Mouse (Mus musculus): ENCODE results near the gene Chd4. TPM values are rescaled to one million over a fixed set of nuclear protein-coding genes. Genes with fewer than 3 reads are reported as not detected.

The Chd4 gene
- polyA plus RNA-seq, 1 experiment from 2014 or later: 62.6 TPM

- Histone ChIP-seq H3K9ac (no peak overlapping the region), H3K4me2 (replicated peaks) (no peak overlapping the region), H3K27ac (no peak overlapping the region), H3K4me1 (replicated peaks) (no peaks in the 10 kb centered on the region; the same call in 1 of the 2 replicates), H3K27me3 (replicated peaks) (no peaks in the 10 kb centered on the region), H3K4me3 (replicated peaks) (no peak overlapping the region), H3K9me3 (no peaks in the 10 kb centered on the region), H3K36me3 (peaks cover 34% of the 10 kb centered on the region)
- ATAC-seq: no peak
- 89% methylated on average over 20 of the region's 20 CpGs for WGBS
These were observed 34.1 kb downstream of the Chd4 start for GRCm38 (mm10) chr6:125129710-125130402.

DNA sequence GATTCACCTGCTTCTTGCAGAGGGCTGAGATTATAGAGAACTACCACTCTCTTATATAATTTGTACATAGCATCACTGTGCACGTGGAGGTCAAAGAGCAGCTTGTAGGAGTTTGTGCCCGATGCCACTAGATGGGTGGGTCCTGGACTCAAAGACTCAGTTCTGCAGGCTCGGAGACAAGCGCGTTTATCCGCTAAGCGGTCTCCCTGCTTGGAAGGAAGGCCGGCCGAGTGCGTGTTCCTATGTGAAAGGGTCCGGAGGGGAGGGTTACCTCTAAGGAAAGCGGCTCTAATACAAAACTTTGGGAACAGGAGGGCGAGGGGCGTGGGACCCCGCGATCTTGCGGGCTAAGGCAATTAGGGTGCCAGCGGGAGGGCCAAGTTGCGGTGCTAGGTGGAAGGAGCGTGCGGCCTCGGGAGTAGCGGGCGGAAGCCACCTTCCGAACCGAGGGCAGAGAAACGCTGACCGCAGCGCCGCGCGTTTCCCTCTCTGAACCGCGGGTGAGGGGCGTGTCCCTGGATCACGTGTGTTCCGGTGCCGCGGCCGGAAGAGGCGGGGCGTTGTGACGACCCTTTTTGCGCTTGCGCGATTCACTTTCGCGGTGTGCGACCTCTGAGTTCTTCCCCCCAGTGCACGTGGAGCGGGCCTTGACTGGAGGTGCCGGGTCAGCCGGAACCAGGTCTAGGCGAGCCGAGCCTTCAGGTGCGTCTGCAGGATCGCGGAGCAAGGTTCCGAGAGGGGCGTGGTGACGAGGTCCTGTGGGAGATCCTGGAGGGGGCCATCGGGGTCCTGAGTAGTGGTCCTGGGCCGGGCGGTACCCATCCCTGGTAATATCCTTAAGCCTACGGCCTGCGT lies 35.7 kb downstream of the Chd4 start, which contains the start of gene Nop2:
Gene Nop2, plus strand, starts transcription at position 608 of the 855 bp plus-strand sequence.
- H3K27me3 ChIP-seq (replicated peaks): no peaks in the 10 kb centered on the region
- peak; percentile 98 for ATAC-seq
- no peaks in the 10 kb centered on the region; the same call in 1 of the 2 replicates for H3K4me1 ChIP-seq (replicated peaks)
- peak within 1 kb of the TSS; percentile 92 for H3K4me2 ChIP-seq (replicated peaks)
- under 1% methylated on average over 66 of the region's 66 CpGs for WGBS
- peak within 1 kb of the TSS; percentile 94 for H3K27ac ChIP-seq
- H3K9ac ChIP-seq: peak within 1 kb of the TSS; percentile 85
- H3K9me3 ChIP-seq: no peaks in the 10 kb centered on the region
- peak within 1 kb of the TSS; percentile 78 for H3K4me3 ChIP-seq (replicated peaks)
- peaks cover 42% of the 10 kb centered on the region for H3K36me3 ChIP-seq

GRCm38 (mm10) chr6:125132470-125132869 lies 36.7 kb downstream of the Chd4 start:
- H3K9ac ChIP-seq: peak overlapping the region; percentile 85
- WGBS: 6% methylated on average over 11 of the region's 11 CpGs
- no peaks in the 10 kb centered on the region; the same call in 1 of the 2 replicates for H3K4me1 ChIP-seq (replicated peaks)
- H3K27me3 ChIP-seq (replicated peaks): no peaks in the 10 kb centered on the region
- 0 out of 2 replicates have a peak, but pooled peaks have one; percentile 1 for ATAC-seq
- H3K4me2 ChIP-seq (replicated peaks): peak overlapping the region; percentile 92
- H3K36me3 ChIP-seq: peaks cover 41% of the 10 kb centered on the region
- peak overlapping the region; percentile 78 for H3K4me3 ChIP-seq (replicated peaks)
- H3K27ac ChIP-seq: 0 out of 2 replicates have a peak overlapping the region, but pooled peaks have one; percentile 94
- no peaks in the 10 kb centered on the region for H3K9me3 ChIP-seq

DNA sequence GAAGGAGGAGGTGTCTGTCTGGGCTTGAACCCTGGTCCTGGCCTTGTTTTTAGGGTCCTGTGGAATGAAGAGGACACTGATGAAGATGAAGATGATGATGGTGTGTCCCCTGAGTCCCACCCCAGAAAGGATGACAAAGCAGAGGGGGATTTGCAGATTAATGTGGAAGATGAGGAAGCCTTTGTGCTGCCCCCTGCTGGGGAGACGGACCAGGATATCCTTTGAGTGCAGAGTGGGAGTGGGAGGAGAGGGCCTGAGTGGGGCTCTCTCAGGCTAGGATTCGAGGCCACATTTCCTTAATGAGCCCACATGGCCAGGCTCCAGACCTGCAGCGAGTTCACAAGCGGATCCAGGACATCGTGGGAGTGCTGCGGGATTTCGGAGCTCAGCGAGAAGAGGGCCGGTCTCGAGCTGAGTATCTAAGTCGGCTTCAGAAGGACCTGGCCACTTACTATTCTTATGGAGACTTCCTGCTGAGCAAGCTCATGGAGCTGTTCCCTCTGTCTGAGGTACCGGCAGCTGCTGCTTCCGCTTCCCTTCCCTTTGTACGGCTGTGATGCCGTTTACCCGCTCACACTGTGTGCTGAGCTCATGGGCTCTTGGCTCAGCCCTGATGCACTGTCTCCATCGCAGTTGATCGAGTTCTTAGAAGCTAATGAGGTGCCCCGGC lies 41.4 kb downstream of the Chd4 start:
- ATAC-seq: no peak
- no peak overlapping the region for H3K4me2 ChIP-seq (replicated peaks)
- H3K4me3 ChIP-seq (replicated peaks): no peak overlapping the region
- no peaks in the 10 kb centered on the region; the same call in 1 of the 2 replicates for H3K4me1 ChIP-seq (replicated peaks)
- no peak overlapping the region for H3K9ac ChIP-seq
- 90% methylated on average over 19 of the region's 19 CpGs for whole genome bisulfite sequencing
- H3K27me3 ChIP-seq (replicated peaks): no peaks in the 10 kb centered on the region
- H3K27ac ChIP-seq: no peak overlapping the region
- H3K9me3 ChIP-seq: no peaks in the 10 kb centered on the region
- peaks cover 70% of the 10 kb centered on the region for H3K36me3 ChIP-seq

DNA sequence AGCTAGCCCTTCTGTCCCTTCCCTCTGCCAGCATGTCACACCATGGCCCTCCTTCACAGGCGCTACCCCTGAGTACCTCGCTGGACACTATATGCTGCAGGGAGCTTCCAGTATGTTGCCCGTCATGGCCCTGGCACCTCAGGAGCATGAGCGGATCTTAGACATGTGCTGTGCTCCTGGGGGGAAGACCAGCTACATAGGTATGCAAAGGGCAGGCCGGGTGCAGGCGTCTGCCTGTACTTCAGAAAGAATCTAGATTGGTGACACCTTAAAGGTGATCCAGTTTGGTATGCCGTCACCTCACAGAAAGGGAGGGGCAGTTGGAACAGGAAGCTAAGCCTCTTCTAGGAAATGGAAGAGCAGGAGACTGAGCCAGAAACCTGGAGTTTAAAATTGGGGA lies 44.0 kb downstream of the Chd4 start:
- 91% methylated on average over 7 of the region's 7 CpGs for WGBS

GRCm38 (mm10) chr6:125142436-125142835 lies 46.7 kb downstream of the Chd4 start:
- WGBS: 84% methylated on average over 8 of the region's 8 CpGs
- Histone ChIP-seq H3K4me3 (replicated peaks) (no peak overlapping the region), H3K4me1 (replicated peaks) (peaks cover 22% of the 10 kb centered on the region), H3K9me3 (no peaks in the 10 kb centered on the region), H3K4me2 (replicated peaks) (no peak overlapping the region), H3K27ac (no peak overlapping the region), H3K9ac (no peak overlapping the region), H3K27me3 (replicated peaks) (no peaks in the 10 kb centered on the region), H3K36me3 (peaks cover 55% of the 10 kb centered on the region)
- ATAC-seq: no peak

More for the DNA sequence above, 44.0 kb downstream of the Chd4 start:
- H3K4me2 ChIP-seq (replicated peaks): no peak overlapping the region
- no peaks in the 10 kb centered on the region for H3K9me3 ChIP-seq
- ATAC-seq: no peak
- no peak overlapping the region for H3K9ac ChIP-seq
- peaks cover 2% of the 10 kb centered on the region; the same call in 1 of the 2 replicates for H3K4me1 ChIP-seq (replicated peaks)
- no peak overlapping the region for H3K27ac ChIP-seq
- H3K4me3 ChIP-seq (replicated peaks): no peak overlapping the region
- H3K36me3 ChIP-seq: peaks cover 78% of the 10 kb centered on the region
- no peaks in the 10 kb centered on the region for H3K27me3 ChIP-seq (replicated peaks)

DNA sequence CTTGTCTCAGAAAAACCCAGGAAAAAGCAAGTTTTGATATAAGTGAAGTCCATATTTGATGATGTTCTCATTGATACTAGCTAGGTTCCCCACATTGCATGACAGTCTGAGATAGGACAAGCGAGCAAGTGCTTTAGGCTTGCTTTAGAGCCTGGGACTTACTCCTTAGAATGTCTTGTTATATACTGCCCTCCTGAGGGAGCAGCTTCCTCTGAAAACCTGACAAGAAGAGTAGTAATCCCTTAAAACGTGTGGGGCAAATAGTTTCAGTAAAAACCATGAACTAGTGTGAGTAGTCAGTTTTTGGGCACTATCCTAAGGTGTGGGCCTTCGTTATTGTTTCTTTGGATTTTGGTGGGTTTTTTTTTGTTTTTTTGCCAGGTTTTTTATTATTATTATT lies 47.3 kb downstream of the Chd4 start:
- Histone ChIP-seq H3K4me1 (replicated peaks) (peaks cover 24% of the 10 kb centered on the region), H3K36me3 (peaks cover 51% of the 10 kb centered on the region), H3K4me3 (replicated peaks) (no peak overlapping the region), H3K4me2 (replicated peaks) (no peak overlapping the region), H3K27ac (no peak overlapping the region), H3K27me3 (replicated peaks) (no peaks in the 10 kb centered on the region), H3K9me3 (no peaks in the 10 kb centered on the region), H3K9ac (no peak overlapping the region)
- 77% methylated on average over 3 of the region's 3 CpGs for WGBS
- ATAC-seq: no peak

- Histone ChIP-seq H3K27me3 (replicated peaks) (no peaks in the 10 kb centered on the region), H3K36me3 (peaks cover 43% of the 10 kb centered on the region), H3K4me1 (replicated peaks) (peaks cover 32% of the 10 kb centered on the region), H3K9me3 (no peaks in the 10 kb centered on the region), H3K27ac (no peak overlapping the region), H3K9ac (no peak overlapping the region), H3K4me3 (replicated peaks) (no peak overlapping the region), H3K4me2 (replicated peaks) (no peak overlapping the region)
- 79% methylated on average over 9 of the region's 9 CpGs for WGBS
- no peak for ATAC-seq
These were observed 48.1 kb downstream of the Chd4 start for GRCm38 (mm10) chr6:125143904-125144303.

GRCm38 (mm10) chr6:125145001-125145400 lies 49.2 kb downstream of the Chd4 start, which contains the start of gene Iffo1:
Iffo1 (plus strand) TSS chr6:125145241.
- ATAC-seq: peak; percentile 94
- Histone ChIP-seq H3K36me3 (peaks cover 37% of the 10 kb centered on the region), H3K27me3 (replicated peaks) (no peaks in the 10 kb centered on the region), H3K9me3 (no peaks in the 10 kb centered on the region), H3K27ac (peak within 1 kb of the TSS; percentile 82), H3K4me3 (replicated peaks) (peak within 1 kb of the TSS; percentile 56), H3K9ac (peak within 1 kb of the TSS; percentile 69), H3K4me2 (replicated peaks) (peak within 1 kb of the TSS; percentile 74), H3K4me1 (replicated peaks) (peaks cover 40% of the 10 kb centered on the region)
- WGBS: 2% methylated on average over 16 of the region's 16 CpGs

DNA sequence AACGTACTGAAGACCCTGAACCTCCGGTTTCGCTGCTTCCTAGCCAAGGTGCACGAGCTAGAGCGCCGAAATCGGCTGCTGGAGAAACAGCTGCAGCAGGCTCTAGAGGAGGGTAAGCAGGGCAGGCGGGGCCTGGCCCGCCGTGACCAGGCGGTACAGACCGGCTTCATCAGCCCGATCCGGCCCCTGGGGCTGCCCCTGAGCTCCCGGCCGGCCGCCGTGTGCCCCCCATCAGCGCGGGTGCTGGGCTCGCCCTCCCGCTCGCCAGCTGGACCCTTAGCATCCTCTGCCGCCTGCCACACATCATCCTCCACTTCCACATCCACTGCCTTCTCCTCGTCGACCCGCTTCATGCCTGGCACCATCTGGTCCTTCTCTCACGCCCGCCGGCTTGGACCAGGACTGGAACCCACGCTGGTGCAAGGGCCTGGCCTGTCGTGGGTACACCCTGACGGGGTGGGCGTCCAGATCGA lies 49.7 kb downstream of the Chd4 start:
- peak overlapping the region; percentile 69 for H3K9ac ChIP-seq
- peak overlapping the region; percentile 56 for H3K4me3 ChIP-seq (replicated peaks)
- 5% methylated on average over 34 of the region's 35 CpGs for WGBS
- no peaks in the 10 kb centered on the region for H3K9me3 ChIP-seq
- H3K36me3 ChIP-seq: peaks cover 32% of the 10 kb centered on the region
- no peaks in the 10 kb centered on the region for H3K27me3 ChIP-seq (replicated peaks)
- peak overlapping the region; percentile 74 for H3K4me2 ChIP-seq (replicated peaks)
- peak; percentile 70 for ATAC-seq
- H3K27ac ChIP-seq: peak overlapping the region; percentile 82
- H3K4me1 ChIP-seq (replicated peaks): peaks cover 40% of the 10 kb centered on the region

DNA sequence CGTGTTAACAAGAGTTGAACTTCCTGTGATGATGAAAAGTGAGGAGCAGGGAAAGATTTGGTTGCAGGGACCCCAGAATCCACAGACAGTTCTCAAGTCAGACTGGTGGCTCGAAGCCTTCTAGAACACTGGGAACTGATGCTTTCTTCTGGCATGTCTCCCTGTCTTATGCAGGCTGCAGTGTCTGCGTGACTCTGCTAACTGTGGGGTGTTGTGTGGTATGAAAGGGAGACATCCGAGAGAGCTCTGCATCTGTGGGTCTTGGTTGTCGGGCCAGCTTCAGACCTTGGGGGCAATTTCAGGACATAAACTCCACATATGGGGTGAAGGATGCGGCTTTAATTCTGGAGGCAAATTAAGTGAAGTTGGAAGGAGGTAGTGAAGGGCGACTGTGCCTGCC lies 50.4 kb downstream of the Chd4 start:
- peak overlapping the region; percentile 69 for H3K9ac ChIP-seq
- peaks cover 26% of the 10 kb centered on the region for H3K36me3 ChIP-seq
- H3K27me3 ChIP-seq (replicated peaks): no peaks in the 10 kb centered on the region
- H3K4me2 ChIP-seq (replicated peaks): peak overlapping the region; percentile 74
- H3K4me3 ChIP-seq (replicated peaks): peak overlapping the region; percentile 56
- H3K9me3 ChIP-seq: no peaks in the 10 kb centered on the region
- 0 out of 2 replicates have a peak overlapping the region, but pooled peaks have one; percentile 22 for H3K27ac ChIP-seq
- 61% methylated on average over 7 of the region's 7 CpGs for WGBS
- peaks cover 40% of the 10 kb centered on the region for H3K4me1 ChIP-seq (replicated peaks)
- ATAC-seq: no peak

Measured in intestine, embryonic 15.5 days (tissue).